Mouse (Mus musculus): Measurements from ENCODE around the gene Tldc2. TPM values are rescaled to one million over a fixed set of nuclear protein-coding genes. Genes with fewer than 3 reads are reported as not detected.

Gene Tldc2
- total RNA-seq, 2 experiments from 2014 or later = not detected

- no peak for ATAC-seq (replicated peaks; ENCODE audit: low FRiP score, low TSS enrichment, poor library complexity, severe bottlenecking)
Observed at GRCm38 (mm10) chr2:157108236-157108635, 21.4 kb downstream of the Tldc2 start.

GRCm38 (mm10) chr2:157116964-157117363, 30.1 kb downstream of the Tldc2 start:
- 0 out of 2 replicates have a peak, but pooled peaks have one; percentile 55 for ATAC-seq (replicated peaks; ENCODE audit: low FRiP score, low TSS enrichment, poor library complexity, severe bottlenecking)

GRCm38 (mm10) chr2:157118556-157118955, 31.7 kb downstream of the Tldc2 start:
- ATAC-seq (replicated peaks; ENCODE audit: low FRiP score, low TSS enrichment, poor library complexity, severe bottlenecking) = no peak

- no peak for ATAC-seq (replicated peaks; ENCODE audit: low FRiP score, low TSS enrichment, poor library complexity, severe bottlenecking)
Observed at GRCm38 (mm10) chr2:157119075-157119474, 32.2 kb downstream of the Tldc2 start.

GRCm38 (mm10) chr2:157121766-157122165, 34.9 kb downstream of the Tldc2 start:
- no peak for ATAC-seq (replicated peaks; ENCODE audit: low FRiP score, low TSS enrichment, poor library complexity, severe bottlenecking)

- ATAC-seq (replicated peaks; ENCODE audit: low FRiP score, low TSS enrichment, poor library complexity, severe bottlenecking) = no peak
Observed at GRCm38 (mm10) chr2:157125246-157125645, 38.4 kb downstream of the Tldc2 start.

GRCm38 (mm10) chr2:157127370-157127769, 40.5 kb downstream of the Tldc2 start:
- no peak for ATAC-seq (replicated peaks; ENCODE audit: low FRiP score, low TSS enrichment, poor library complexity, severe bottlenecking)

GRCm38 (mm10) chr2:157128072-157128471, 41.2 kb downstream of the Tldc2 start:
- ATAC-seq (replicated peaks; ENCODE audit: low FRiP score, low TSS enrichment, poor library complexity, severe bottlenecking) = no peak

- no peak for ATAC-seq (replicated peaks; ENCODE audit: low FRiP score, low TSS enrichment, poor library complexity, severe bottlenecking)
Observed at GRCm38 (mm10) chr2:157129096-157129495, 42.2 kb downstream of the Tldc2 start.

GRCm38 (mm10) chr2:157129601-157130164, 42.8 kb downstream of the Tldc2 start:
- ATAC-seq (replicated peaks; ENCODE audit: low FRiP score, low TSS enrichment, poor library complexity, severe bottlenecking) = no peak

GRCm38 (mm10) chr2:157130813-157131514, 44.1 kb downstream of the Tldc2 start:
- ATAC-seq (replicated peaks; ENCODE audit: low FRiP score, low TSS enrichment, poor library complexity, severe bottlenecking) = no peak

- ATAC-seq (replicated peaks; ENCODE audit: low FRiP score, low TSS enrichment, poor library complexity, severe bottlenecking) = no peak
Observed at GRCm38 (mm10) chr2:157132086-157132485, 45.2 kb downstream of the Tldc2 start.

- no peak for ATAC-seq (replicated peaks; ENCODE audit: low FRiP score, low TSS enrichment, poor library complexity, severe bottlenecking)
Observed at GRCm38 (mm10) chr2:157132686-157133540, 46.1 kb downstream of the Tldc2 start.

- no peak for ATAC-seq (replicated peaks; ENCODE audit: low FRiP score, low TSS enrichment, poor library complexity, severe bottlenecking)
Observed at GRCm38 (mm10) chr2:157133769-157134478, 47.1 kb downstream of the Tldc2 start.

GRCm38 (mm10) chr2:157134479-157134931, 47.6 kb downstream of the Tldc2 start:
- ATAC-seq (replicated peaks; ENCODE audit: low FRiP score, low TSS enrichment, poor library complexity, severe bottlenecking) = peak; percentile 16

- ATAC-seq (replicated peaks; ENCODE audit: low FRiP score, low TSS enrichment, poor library complexity, severe bottlenecking) = peak; percentile 85
Observed at GRCm38 (mm10) chr2:157135014-157135413, 48.2 kb downstream of the Tldc2 start, which contains the start of gene Samhd1. Gene Samhd1, minus strand, starts transcription at chr2:157135265.

GRCm38 (mm10) chr2:157135529-157136120, 48.8 kb downstream of the Tldc2 start:
- ATAC-seq (replicated peaks; ENCODE audit: low FRiP score, low TSS enrichment, poor library complexity, severe bottlenecking) = no peak

- ATAC-seq (replicated peaks; ENCODE audit: low FRiP score, low TSS enrichment, poor library complexity, severe bottlenecking) = no peak
Observed at GRCm38 (mm10) chr2:157136176-157136575, 49.3 kb downstream of the Tldc2 start.

GRCm38 (mm10) chr2:157136646-157137045, 49.8 kb downstream of the Tldc2 start:
- ATAC-seq (replicated peaks; ENCODE audit: low FRiP score, low TSS enrichment, poor library complexity, severe bottlenecking) = no peak
